Mouse (Mus musculus): ENCODE data around the gene Slco3a1.

- no peak for TF ChIP-seq CTCF (conservative IDR thresholded peaks at IDR 0.05; ENCODE audit: insufficient read depth, insufficient read length, low read depth, low read length)
- TF ChIP-seq POLR2A (IDR thresholded peaks at IDR 0.05; ENCODE audit: low read depth, low read length) = no peak
These were observed 225.6 kb downstream of the Slco3a1 start for GRCm38 (mm10) chr7:74329004-74329403.
